Mouse (Mus musculus) heart, postnatal 0 days (tissue): ENCODE measurements around the gene Nt5c2.

Source experiments
- CTCF ChIP-seq: IDR thresholded peaks from 2 replicates; pipeline ENCODE4 v1.5.1; 2016; ENCODE audit warnings: antibody characterized with exemption, control low read depth, low read depth
- EP300 ChIP-seq: IDR thresholded peaks from 2 replicates; pipeline ENCODE4 v1.6.1; 2016; ENCODE audit warnings: antibody characterized with exemption, low read depth

DNA sequence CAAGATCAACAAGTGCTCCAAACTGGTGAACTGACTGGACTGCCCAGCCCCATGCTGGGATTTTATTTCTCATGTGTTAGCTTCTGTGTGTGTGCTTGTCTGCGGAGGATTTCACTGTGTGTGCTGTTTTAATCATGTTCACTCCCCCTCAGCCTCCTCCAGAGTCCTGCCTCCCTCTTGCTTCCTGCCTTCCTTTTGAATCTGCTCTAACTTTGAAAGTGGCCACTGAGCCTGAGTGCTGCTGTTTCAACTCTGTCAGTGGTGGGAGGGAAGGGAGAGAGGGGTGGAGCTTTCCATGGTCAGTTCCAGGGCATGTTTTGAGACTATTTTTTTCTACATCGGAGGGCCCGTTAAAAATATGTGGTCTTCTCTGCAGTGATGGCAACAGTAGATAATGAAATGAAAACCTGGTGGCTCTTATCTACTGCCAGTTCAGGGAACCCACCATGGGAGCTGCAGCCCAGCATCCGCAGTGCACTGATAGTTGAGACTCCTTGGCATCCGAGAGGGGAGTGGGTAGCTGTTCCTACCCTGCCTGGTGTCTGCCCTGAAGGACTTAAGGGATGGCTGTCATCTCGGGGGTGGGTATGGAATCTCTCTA, 150.1 kb downstream of the Nt5c2 start:
- no peak for TF ChIP-seq CTCF
- TF ChIP-seq EP300: no peak
